Mouse (Mus musculus): ENCODE results near the gene Olfr1116. TPM values are rescaled to one million over a fixed set of nuclear protein-coding genes. Genes with fewer than 3 reads are reported as not detected.

The Olfr1116 gene
- not detected in 2 replicates for polyA plus RNA-seq (2015; fragmentation: Nextera tagmentation; extraction: Ambion mirVana)

GRCm38 (mm10) chr2:87267234-87267633 is at the start of gene Olfr1116:
TSS of gene Olfr1116 (plus strand) at chr2:87267534.

DNA sequence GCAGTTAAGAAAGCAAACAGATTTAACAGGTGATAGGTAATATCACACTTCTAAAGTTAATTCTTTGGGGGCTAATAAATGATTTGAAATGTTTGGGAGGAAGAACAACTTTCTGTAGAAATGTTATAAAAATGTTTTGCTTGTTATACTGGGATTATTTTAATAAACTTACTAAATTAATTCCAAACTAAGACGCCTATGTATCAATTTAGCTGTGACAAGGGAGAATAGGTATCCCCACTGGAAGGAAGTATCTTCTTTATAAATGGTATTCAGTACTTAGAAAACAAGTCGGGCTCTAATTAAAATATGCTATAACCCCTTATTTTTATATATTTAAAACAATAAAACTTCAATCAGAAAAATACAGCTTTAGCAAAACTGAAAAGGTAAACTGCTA is 19.6 kb upstream of the Olfr1116 start, which contains the start of gene Olfr1115:
Olfr1115 (plus strand) TSS at position 301 of the 400 bp plus-strand sequence.

DNA sequence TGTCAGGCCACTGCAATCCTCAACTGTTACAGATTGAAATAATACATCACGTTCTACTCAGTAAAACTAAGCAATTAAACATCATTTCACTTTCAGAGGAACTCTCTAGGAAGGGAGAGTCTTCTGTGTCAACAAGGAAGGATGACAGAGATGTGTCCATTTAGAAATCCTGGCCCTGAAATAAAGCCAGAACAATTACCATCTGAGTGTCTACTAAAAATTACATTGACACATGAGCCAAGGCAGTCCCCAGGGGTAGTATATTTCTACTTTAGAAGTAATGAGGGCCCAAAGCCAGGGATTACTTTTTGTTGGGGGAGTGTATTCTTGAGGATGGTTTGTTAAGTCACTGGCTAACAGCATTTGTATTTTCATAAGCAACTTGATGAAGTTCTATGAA is 39.9 kb downstream of the Olfr1116 start, which contains the start of gene Olfr1118:
Olfr1118 (plus strand) TSS at position 301 of the 400 bp plus-strand sequence.

Small RNA genes within 50 kb of the gene (microRNA-seq; reads per million reads assigned to microRNA genes)
- gene Gm27438 = 0 reads per million in 2 experiments

Other genes with a start within 250 kb of the Olfr1116 start
- gene Olfr1104, start 240.5 kb upstream of the Olfr1116 start, polyA plus RNA-seq (2015; fragmentation: Nextera tagmentation; extraction: Ambion mirVana) = not detected in 2 replicates
- not detected in 2 replicates for gene Olfr1105, start 231.0 kb upstream of the Olfr1116 start, polyA plus RNA-seq (2015; fragmentation: Nextera tagmentation; extraction: Ambion mirVana)
- gene Olfr1106, start 215.3 kb upstream of the Olfr1116 start, polyA plus RNA-seq (2015; fragmentation: Nextera tagmentation; extraction: Ambion mirVana) = not detected in 2 replicates
- gene Olfr1107, start 191.7 kb upstream of the Olfr1116 start, polyA plus RNA-seq (2015; fragmentation: Nextera tagmentation; extraction: Ambion mirVana) = not detected in 2 replicates
- gene Olfr1109, start 171.5 kb upstream of the Olfr1116 start, polyA plus RNA-seq (2015; fragmentation: Nextera tagmentation; extraction: Ambion mirVana) = not detected in 2 replicates
- not detected in 2 replicates for gene Olfr259, start 153.0 kb upstream of the Olfr1116 start, polyA plus RNA-seq (2015; fragmentation: Nextera tagmentation; extraction: Ambion mirVana)
- gene Olfr1110, start 127.2 kb upstream of the Olfr1116 start, polyA plus RNA-seq (2015; fragmentation: Nextera tagmentation; extraction: Ambion mirVana) = not detected in 2 replicates
- gene Olfr1111, start 114.9 kb upstream of the Olfr1116 start, polyA plus RNA-seq (2015; fragmentation: Nextera tagmentation; extraction: Ambion mirVana) = not detected in 2 replicates
- not detected in 2 replicates for gene Olfr1112, start 79.7 kb upstream of the Olfr1116 start, polyA plus RNA-seq (2015; fragmentation: Nextera tagmentation; extraction: Ambion mirVana)
- gene Olfr1113, start 58.6 kb upstream of the Olfr1116 start, polyA plus RNA-seq (2015; fragmentation: Nextera tagmentation; extraction: Ambion mirVana) = not detected in 2 replicates
- gene Olfr1115, start 19.5 kb upstream of the Olfr1116 start, polyA plus RNA-seq (2015; fragmentation: Nextera tagmentation; extraction: Ambion mirVana) = not detected in 2 replicates
- not detected in 2 replicates for gene Olfr1118, start 40.0 kb downstream of the Olfr1116 start, polyA plus RNA-seq (2015; fragmentation: Nextera tagmentation; extraction: Ambion mirVana)
- not detected in 2 replicates for gene Olfr1120, start 87.3 kb downstream of the Olfr1116 start, polyA plus RNA-seq (2015; fragmentation: Nextera tagmentation; extraction: Ambion mirVana)
- not detected in 2 replicates for gene Olfr1121, start 102.4 kb downstream of the Olfr1116 start, polyA plus RNA-seq (2015; fragmentation: Nextera tagmentation; extraction: Ambion mirVana)
- gene Olfr1122, start 118.3 kb downstream of the Olfr1116 start, polyA plus RNA-seq (2015; fragmentation: Nextera tagmentation; extraction: Ambion mirVana) = not detected in 2 replicates
- not detected in 2 replicates for gene Olfr1123, start 149.1 kb downstream of the Olfr1116 start, polyA plus RNA-seq (2015; fragmentation: Nextera tagmentation; extraction: Ambion mirVana)
- gene Olfr1124, start 162.7 kb downstream of the Olfr1116 start, polyA plus RNA-seq (2015; fragmentation: Nextera tagmentation; extraction: Ambion mirVana) = 0.05 TPM in 1 of 2 replicates, not detected in the other
- gene Olfr1126, start 186.4 kb downstream of the Olfr1116 start, polyA plus RNA-seq (2015; fragmentation: Nextera tagmentation; extraction: Ambion mirVana) = not detected in 2 replicates
- gene Pramel7, start 229.6 kb downstream of the Olfr1116 start, polyA plus RNA-seq (2015; fragmentation: Nextera tagmentation; extraction: Ambion mirVana) = not detected in 2 replicates
- not detected in 2 replicates for gene Pramel6, start 239.0 kb downstream of the Olfr1116 start, polyA plus RNA-seq (2015; fragmentation: Nextera tagmentation; extraction: Ambion mirVana)

Data from skeletal muscle tissue, postnatal 0 days (tissue).